Mouse (Mus musculus) NIH3T3 (cell line): ENCODE data around the gene Tbccd1.

ENCODE experiments used
- DNase-seq: peaks from one replicate; pipeline ENCODE4 v3.0.0-alpha.2; 2012; ENCODE audit warnings: low read depth

The Tbccd1 gene

GRCm38 (mm10) chr16:22857431-22858113 is at the start of gene Tbccd1, which contains the start of gene Dnajb11:
TSS of gene Tbccd1 (minus strand) at chr16:22857669.
TSS of gene Dnajb11 (plus strand) at chr16:22857845.
- DNase-seq, result peak; percentile 99

- DNase-seq, result no peak
These were observed 43.9 kb upstream of the Tbccd1 start for GRCm38 (mm10) chr16:22901326-22901725.

GRCm38 (mm10) chr16:22899866-22900570 is 42.5 kb upstream of the Tbccd1 start:
- no peak for DNase-seq

GRCm38 (mm10) chr16:22899346-22899745 is 41.9 kb upstream of the Tbccd1 start:
- no peak for DNase-seq

- no peak for DNase-seq
These were observed 39.1 kb upstream of the Tbccd1 start for GRCm38 (mm10) chr16:22896618-22897017.

- DNase-seq, result no peak
These were observed 36.6 kb upstream of the Tbccd1 start for GRCm38 (mm10) chr16:22894095-22894494.

- no peak for DNase-seq
These were observed 34.3 kb upstream of the Tbccd1 start for GRCm38 (mm10) chr16:22891733-22892154.

GRCm38 (mm10) chr16:22890683-22891510 is 33.4 kb upstream of the Tbccd1 start, which contains the start of gene Ahsg:
TSS of gene Ahsg (plus strand) at chr16:22891277.
- no peak for DNase-seq

GRCm38 (mm10) chr16:22889716-22890115 is 32.2 kb upstream of the Tbccd1 start:
- no peak for DNase-seq

- no peak for DNase-seq
These were observed 31.4 kb upstream of the Tbccd1 start for GRCm38 (mm10) chr16:22888835-22889234.

- DNase-seq, result no peak
These were observed 29.3 kb upstream of the Tbccd1 start for GRCm38 (mm10) chr16:22886726-22887125.

GRCm38 (mm10) chr16:22885356-22885755 is 27.9 kb upstream of the Tbccd1 start:
- DNase-seq, result no peak

- no peak for DNase-seq
These were observed 26.0 kb upstream of the Tbccd1 start for GRCm38 (mm10) chr16:22883441-22883840.

- DNase-seq, result no peak
These were observed 24.0 kb upstream of the Tbccd1 start for GRCm38 (mm10) chr16:22881487-22881886.

GRCm38 (mm10) chr16:22880900-22881299 is 23.4 kb upstream of the Tbccd1 start:
- peak; percentile 74 for DNase-seq

- DNase-seq, result peak; percentile 55
These were observed 22.6 kb upstream of the Tbccd1 start for GRCm38 (mm10) chr16:22879945-22880595.

- no peak for DNase-seq
These were observed 21.2 kb upstream of the Tbccd1 start for GRCm38 (mm10) chr16:22878716-22879115.

GRCm38 (mm10) chr16:22877660-22878390 is 20.4 kb upstream of the Tbccd1 start:
- DNase-seq, result peak; percentile 25

- peak; percentile 77 for DNase-seq
These were observed 19.0 kb upstream of the Tbccd1 start for GRCm38 (mm10) chr16:22876218-22877043.

- no peak for DNase-seq
These were observed 15.9 kb upstream of the Tbccd1 start for GRCm38 (mm10) chr16:22873369-22873768.
